Mouse (Mus musculus): ENCODE measurements at regions not wholly inside any gene's neighbourhood (a gene's known extent, or its start where the extent isn't known, plus 50 kb on each side); places are given as distances from the start of the nearest gene placed in this dataset.
A peak's percentile ranks its signal among the peaks of the same experiment; 100 is the strongest.

GRCm38 (mm10) chr8:103502991-103503767, 598.2 kb upstream of the Cdh5 start:
- Histone ChIP-seq H3K27me3 (ENCODE audit: control insufficient read depth, insufficient read depth, insufficient read length) (no peaks in the 10 kb centered on the region), H3K4me2 (ENCODE audit: low read depth) (no peak overlapping the region), H3K4me3 (no peak overlapping the region), H3K36me3 (ENCODE audit: control insufficient read depth, insufficient read depth) (no peaks in the 10 kb centered on the region), H3ac (ENCODE audit: control insufficient read depth, insufficient read length) (no peak overlapping the region), H3K79me2 (ENCODE audit: control insufficient read depth, insufficient read depth) (no peaks in the 10 kb centered on the region)
- no peak for TF ChIP-seq MAX (IDR thresholded peaks at IDR 0.05; ENCODE audit: low read depth)
- TF ChIP-seq MYOG (IDR thresholded peaks at IDR 0.05; ENCODE audit: control insufficient read depth in 1 of 3, insufficient read depth in 1 of 3, insufficient read length in 2 of 3, low read depth in 2 of 3), result no peak
- TF ChIP-seq CEBPB (IDR thresholded peaks at IDR 0.05; ENCODE audit: insufficient read depth, poor library complexity, severe bottlenecking), result no peak
- TF ChIP-seq REST (IDR thresholded peaks at IDR 0.05; ENCODE audit: insufficient read depth, insufficient read length), result no peak

DNA sequence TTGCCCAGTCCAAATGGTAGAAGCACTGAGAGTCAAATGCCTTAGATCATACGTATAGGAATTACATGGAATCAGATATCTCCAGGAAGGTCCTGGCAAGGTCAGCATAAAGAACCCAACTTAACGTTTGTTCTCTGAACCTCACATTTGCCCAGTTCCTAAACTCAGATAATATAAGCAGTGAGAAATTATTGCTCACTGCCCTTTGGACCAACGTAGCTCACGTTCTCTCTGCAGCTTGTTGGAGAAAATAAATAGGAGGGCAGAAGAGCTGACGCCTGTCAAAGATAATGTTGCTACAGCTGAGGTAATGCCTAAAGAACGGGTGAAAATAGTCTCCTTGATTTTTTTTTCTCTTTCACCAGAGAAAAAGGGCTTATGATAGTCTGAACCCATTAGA, 595.1 kb upstream of the Cdh5 start:
- no peaks in the 10 kb centered on the region for H3K79me2 ChIP-seq (ENCODE audit: control insufficient read depth, insufficient read depth)
- H3K4me2 ChIP-seq (ENCODE audit: low read depth), result no peak overlapping the region
- H3K27me3 ChIP-seq (ENCODE audit: control insufficient read depth, insufficient read depth, insufficient read length), result no peaks in the 10 kb centered on the region
- H3K4me3 ChIP-seq, result no peak overlapping the region
- TF ChIP-seq USF1 (IDR thresholded peaks at IDR 0.05; ENCODE audit: low read depth) (no peak), TCF12 (IDR thresholded peaks at IDR 0.05; ENCODE audit: insufficient read depth, poor library complexity, severe bottlenecking) (no peak), CEBPB (IDR thresholded peaks at IDR 0.05; ENCODE audit: insufficient read depth, poor library complexity, severe bottlenecking) (no peak), TCF3 (IDR thresholded peaks at IDR 0.05; ENCODE audit: insufficient read length, low read depth) (no peak)
- no peak overlapping the region for H3ac ChIP-seq (ENCODE audit: control insufficient read depth, insufficient read length)
- no peaks in the 10 kb centered on the region for H3K36me3 ChIP-seq (ENCODE audit: control insufficient read depth, insufficient read depth)

GRCm38 (mm10) chr8:103507068-103507467, 594.4 kb upstream of the Cdh5 start:
- Histone ChIP-seq H3K36me3 (ENCODE audit: control insufficient read depth, insufficient read depth) (no peaks in the 10 kb centered on the region), H3ac (ENCODE audit: control insufficient read depth, insufficient read length) (no peak overlapping the region), H3K79me2 (ENCODE audit: control insufficient read depth, insufficient read depth) (no peaks in the 10 kb centered on the region), H3K27me3 (ENCODE audit: control insufficient read depth, insufficient read depth, insufficient read length) (no peaks in the 10 kb centered on the region), H3K4me3 (no peak overlapping the region), H3K4me2 (ENCODE audit: low read depth) (no peak overlapping the region)
- TF ChIP-seq REST (IDR thresholded peaks at IDR 0.05; ENCODE audit: insufficient read depth, insufficient read length) (no peak), POLR2AphosphoS2 (IDR thresholded peaks at IDR 0.05; ENCODE audit: insufficient read length, low read depth) (no peak)

GRCm38 (mm10) chr8:103520141-103520866, 581.1 kb upstream of the Cdh5 start:
- Histone ChIP-seq H3K27me3 (ENCODE audit: control insufficient read depth, insufficient read depth, insufficient read length) (no peaks in the 10 kb centered on the region), H3K36me3 (ENCODE audit: control insufficient read depth, insufficient read depth) (no peaks in the 10 kb centered on the region), H3ac (ENCODE audit: control insufficient read depth, insufficient read length) (no peak overlapping the region), H3K79me2 (ENCODE audit: control insufficient read depth, insufficient read depth) (no peaks in the 10 kb centered on the region), H3K4me3 (no peak overlapping the region), H3K4me2 (ENCODE audit: low read depth) (no peak overlapping the region)
- TF ChIP-seq POLR2AphosphoS2 (IDR thresholded peaks at IDR 0.05; ENCODE audit: insufficient read length, low read depth), result no peak

GRCm38 (mm10) chr8:103530903-103531302, 570.5 kb upstream of the Cdh5 start:
- Histone ChIP-seq H3K4me3 (no peak overlapping the region), H3K36me3 (ENCODE audit: control insufficient read depth, insufficient read depth) (no peaks in the 10 kb centered on the region), H3K27me3 (ENCODE audit: control insufficient read depth, insufficient read depth, insufficient read length) (no peaks in the 10 kb centered on the region), H3ac (ENCODE audit: control insufficient read depth, insufficient read length) (no peak overlapping the region), H3K4me2 (ENCODE audit: low read depth) (no peak overlapping the region), H3K79me2 (ENCODE audit: control insufficient read depth, insufficient read depth) (no peaks in the 10 kb centered on the region)
- TF ChIP-seq REST (IDR thresholded peaks at IDR 0.05; ENCODE audit: insufficient read depth, insufficient read length) (no peak), TCF3 (IDR thresholded peaks at IDR 0.05; ENCODE audit: insufficient read length, low read depth) (no peak), POLR2AphosphoS2 (IDR thresholded peaks at IDR 0.05; ENCODE audit: insufficient read length, low read depth) (no peak), SRF (IDR thresholded peaks at IDR 0.05; ENCODE audit: control insufficient read depth, insufficient read length, low read depth) (no peak), MYOG (IDR thresholded peaks at IDR 0.05; ENCODE audit: control insufficient read depth in 1 of 3, insufficient read depth in 1 of 3, insufficient read length in 2 of 3, low read depth in 2 of 3) (no peak), MAX (IDR thresholded peaks at IDR 0.05; ENCODE audit: low read depth) (no peak), POLR2A (IDR thresholded peaks at IDR 0.05; ENCODE audit: insufficient read length, low read depth) (no peak)

DNA sequence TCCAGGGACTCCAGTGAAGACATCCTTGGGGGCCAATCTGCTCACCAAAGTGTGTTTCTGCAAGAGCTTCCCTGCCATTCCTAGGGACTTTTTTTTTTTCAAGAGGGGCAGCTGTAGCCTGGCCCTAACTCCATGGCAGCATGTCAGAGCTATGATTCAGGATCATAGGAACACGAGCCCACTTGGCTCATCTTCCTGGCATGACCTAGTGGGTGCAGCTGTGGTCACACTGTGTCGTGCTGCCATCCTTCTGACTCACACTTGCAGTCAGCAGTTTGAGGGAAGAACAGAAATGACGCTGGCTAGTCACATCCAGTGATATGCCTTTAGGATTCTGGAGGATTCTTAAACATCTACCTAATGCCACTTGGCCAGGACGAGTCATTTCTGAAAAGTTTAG, 566.5 kb upstream of the Cdh5 start:
- H3K27me3 ChIP-seq (ENCODE audit: control insufficient read depth, insufficient read depth, insufficient read length), result no peaks in the 10 kb centered on the region
- H3K4me2 ChIP-seq (ENCODE audit: low read depth), result no peak overlapping the region
- H3K79me2 ChIP-seq (ENCODE audit: control insufficient read depth, insufficient read depth), result no peaks in the 10 kb centered on the region
- H3K4me3 ChIP-seq, result no peak overlapping the region
- no peaks in the 10 kb centered on the region for H3K36me3 ChIP-seq (ENCODE audit: control insufficient read depth, insufficient read depth)
- TF ChIP-seq POLR2AphosphoS2 (IDR thresholded peaks at IDR 0.05; ENCODE audit: insufficient read length, low read depth) (no peak), MAX (IDR thresholded peaks at IDR 0.05; ENCODE audit: low read depth) (no peak), USF1 (IDR thresholded peaks at IDR 0.05; ENCODE audit: low read depth) (no peak), CEBPB (IDR thresholded peaks at IDR 0.05; ENCODE audit: insufficient read depth, poor library complexity, severe bottlenecking) (no peak), E2F4 (IDR thresholded peaks at IDR 0.05; ENCODE audit: insufficient read depth) (no peak), MYOD1 (IDR thresholded peaks at IDR 0.05; ENCODE audit: control insufficient read depth in 1 of 3, insufficient read length in 2 of 3, low read depth in 2 of 3) (peak in 2 of 3 experiments; percentile 20 to 59)
- no peak overlapping the region for H3ac ChIP-seq (ENCODE audit: control insufficient read depth, insufficient read length)

Measured in myocyte (in vitro differentiated cells).